Mouse (Mus musculus) stomach, postnatal 0 days (tissue): ENCODE results near the gene Atp2b2. TPM values are rescaled to one million over a fixed set of nuclear protein-coding genes. Genes with fewer than 3 reads are reported as not detected.
A peak's percentile ranks its signal among the peaks of the same experiment; 100 is the strongest.

Experiments
- ATAC-seq: fragments of 200-750 bp; cut with Nextera tagmentation; 2 replicates; pipeline ENCODE4 v1.8.0; 2017; ENCODE audit not compliant: low FRiP score, low TSS enrichment
- DNase-seq: peaks from one replicate; pipeline ENCODE4 v3.0.0-alpha.2; 2016; ENCODE audit warnings: low spot score
- H3K27ac ChIP-seq: fragments of 300-500 bp; sonication (generic); replicated peaks from 2 replicates; pipeline ENCODE4 v1.5.1; 2014; ENCODE audit warnings: mild to moderate bottlenecking, control low read depth
- H3K27me3 ChIP-seq: fragments of 300-500 bp; sonication (generic); 2 replicates; pipeline ENCODE4 v1.6.1; 2014; ENCODE audit warnings: low read length; ENCODE audit not compliant: control insufficient read depth, insufficient read depth
- H3K36me3 ChIP-seq: fragments of 300-500 bp; sonication (generic); 2 replicates; pipeline ENCODE4 v1.6.1; 2014; ENCODE audit warnings: low read length, mixed read lengths; ENCODE audit not compliant: control insufficient read depth, insufficient read depth
- H3K4me1 ChIP-seq: fragments of 300-500 bp; sonication (generic); replicated peaks from 2 replicates; pipeline ENCODE4 v1.6.1; 2014; ENCODE audit warnings: antibody characterized with exemption; ENCODE audit not compliant: control insufficient read depth, insufficient read depth
- H3K4me2 ChIP-seq: fragments of 300-500 bp; sonication (generic); replicated peaks from 2 replicates; pipeline ENCODE4 v1.6.1; 2014; ENCODE audit warnings: low read depth, mild to moderate bottlenecking, control low read depth, moderate library complexity
- H3K4me3 ChIP-seq: fragments of 300-500 bp; sonication (generic); 2 replicates; pipeline ENCODE4 v1.5.1; 2014; ENCODE audit warnings: low read depth, low read length, control low read depth
- H3K9ac ChIP-seq: fragments of 300-500 bp; sonication (generic); 2 replicates; pipeline ENCODE4 v1.6.1; 2014; ENCODE audit warnings: mild to moderate bottlenecking, low read length, control low read depth, mixed read lengths
- H3K9me3 ChIP-seq: fragments of 300-500 bp; sonication (generic); 2 replicates; pipeline ENCODE4 v1.6.1; 2016; ENCODE audit warnings: low read length; ENCODE audit not compliant: control insufficient read depth
- CTCF ChIP-seq: IDR thresholded peaks from 2 replicates; pipeline ENCODE4 v1.5.1; 2016; ENCODE audit warnings: antibody characterized with exemption, low read depth, mild to moderate bottlenecking, moderate library complexity
- EP300 ChIP-seq: optimal IDR thresholded peaks from 2 replicates; pipeline ENCODE3; 2016; ENCODE audit warnings: antibody characterized with exemption
- WGBS: fragments of 180-500 bp; shearing (Covaris S2); extraction: QIAGEN DNeasy Blood & Tissue Kit; methylation state at CpG from one replicate; pipeline ENCODE4 v1.1.7; 2014; 5-methylcytosine and 5-hydroxymethylcytosine counted together
- polyA plus RNA-seq: library from polyadenylated mRNA; unstranded; fragments of >200 nt; fragmentation: Nextera tagmentation; extraction: Ambion mirVana; gene quantifications from 2 replicates; pipeline ENCODE4 v1.2.1, GENCODE M21; 2015

The Atp2b2 gene
- polyA plus RNA-seq, 1 experiment from 2014 or later = 0.33 TPM

GRCm38 (mm10) chr6:113942355-113942754 lies 100.1 kb downstream of the Atp2b2 start:
- Histone ChIP-seq H3K4me1 (no peaks in the 10 kb centered on the region), H3K4me3 (no peak overlapping the region), H3K27me3 (no peaks in the 10 kb centered on the region), H3K4me2 (no peak overlapping the region), H3K9me3 (no peaks in the 10 kb centered on the region), H3K27ac (no peak overlapping the region), H3K36me3 (no peaks in the 10 kb centered on the region), H3K9ac (no peak overlapping the region)
- TF ChIP-seq CTCF (no peak), EP300 (no peak)
- ATAC-seq (no peak), DNase-seq (no peak)
- WGBS = 45% methylated on average over 12 of the region's 12 CpGs

GRCm38 (mm10) chr6:113941324-113941723 lies 101.1 kb downstream of the Atp2b2 start:
- TF ChIP-seq CTCF (no peak), EP300 (no peak)
- H3K36me3 ChIP-seq = no peaks in the 10 kb centered on the region
- H3K9me3 ChIP-seq = no peaks in the 10 kb centered on the region
- ATAC-seq (no peak), DNase-seq (no peak)
- H3K9ac ChIP-seq = no peak overlapping the region
- no peak overlapping the region for H3K4me2 ChIP-seq
- no peaks in the 10 kb centered on the region for H3K27me3 ChIP-seq
- H3K27ac ChIP-seq = no peak overlapping the region
- no peak overlapping the region for H3K4me3 ChIP-seq
- no peaks in the 10 kb centered on the region for H3K4me1 ChIP-seq
- 66% methylated on average over 5 of the region's 5 CpGs for WGBS

GRCm38 (mm10) chr6:113939442-113939841 lies 103.0 kb downstream of the Atp2b2 start:
- H3K27ac ChIP-seq = no peak overlapping the region
- no peak for ATAC-seq
- no peaks in the 10 kb centered on the region for H3K9me3 ChIP-seq
- DNase-seq = no peak
- no peaks in the 10 kb centered on the region for H3K36me3 ChIP-seq
- no peaks in the 10 kb centered on the region for H3K4me1 ChIP-seq
- H3K4me3 ChIP-seq = no peak overlapping the region
- H3K4me2 ChIP-seq = no peak overlapping the region
- TF ChIP-seq CTCF (no peak), EP300 (no peak)
- WGBS = 94% methylated on average over 8 of the region's 8 CpGs
- no peaks in the 10 kb centered on the region for H3K27me3 ChIP-seq
- H3K9ac ChIP-seq = no peak overlapping the region

- 35% methylated on average over 6 of the region's 6 CpGs for WGBS
- Histone ChIP-seq H3K27ac (no peak overlapping the region), H3K9ac (no peak overlapping the region), H3K36me3 (no peaks in the 10 kb centered on the region), H3K4me2 (no peak overlapping the region), H3K27me3 (no peaks in the 10 kb centered on the region), H3K9me3 (no peaks in the 10 kb centered on the region), H3K4me1 (no peaks in the 10 kb centered on the region), H3K4me3 (no peak overlapping the region)
- DNase-seq = no peak
- no peak for ATAC-seq
- TF ChIP-seq CTCF (no peak), EP300 (no peak)
Observed at GRCm38 (mm10) chr6:113936811-113937508, 105.5 kb downstream of the Atp2b2 start.

- no peak for ATAC-seq
- Histone ChIP-seq H3K9ac (no peak overlapping the region), H3K4me1 (no peaks in the 10 kb centered on the region), H3K4me2 (no peak overlapping the region), H3K27me3 (no peaks in the 10 kb centered on the region), H3K36me3 (no peaks in the 10 kb centered on the region), H3K27ac (no peak overlapping the region), H3K4me3 (no peak overlapping the region), H3K9me3 (no peaks in the 10 kb centered on the region)
- no peak for DNase-seq
- TF ChIP-seq EP300 = no peak
- no peak for TF ChIP-seq CTCF
- 55% methylated on average over 8 of the region's 8 CpGs for WGBS
Observed at GRCm38 (mm10) chr6:113936111-113936510, 106.3 kb downstream of the Atp2b2 start.

GRCm38 (mm10) chr6:113934692-113935091 lies 107.7 kb downstream of the Atp2b2 start:
- no peak overlapping the region for H3K4me2 ChIP-seq
- ATAC-seq (no peak), DNase-seq (peak; percentile 34)
- 48% methylated on average over 8 of the region's 8 CpGs for WGBS
- TF ChIP-seq EP300 = no peak
- TF ChIP-seq CTCF = no peak
- H3K36me3 ChIP-seq = no peaks in the 10 kb centered on the region
- no peaks in the 10 kb centered on the region for H3K27me3 ChIP-seq
- no peak overlapping the region for H3K9ac ChIP-seq
- H3K4me3 ChIP-seq = no peak overlapping the region
- no peaks in the 10 kb centered on the region for H3K4me1 ChIP-seq
- no peaks in the 10 kb centered on the region for H3K9me3 ChIP-seq
- no peak overlapping the region for H3K27ac ChIP-seq
